Mouse (Mus musculus): ENCODE measurements at regions not wholly inside any gene's neighbourhood (a gene's known extent, or its start where the extent isn't known, plus 50 kb on each side); places are given as distances from the start of the nearest gene placed in this dataset.

- DNase-seq: no peak
Observed at GRCm38 (mm10) chr9:91818616-91819328, 374.0 kb upstream of the Plscr5 start.

GRCm38 (mm10) chr9:91803372-91803961 is 389.3 kb upstream of the Plscr5 start:
- DNase-seq: no peak

DNA sequence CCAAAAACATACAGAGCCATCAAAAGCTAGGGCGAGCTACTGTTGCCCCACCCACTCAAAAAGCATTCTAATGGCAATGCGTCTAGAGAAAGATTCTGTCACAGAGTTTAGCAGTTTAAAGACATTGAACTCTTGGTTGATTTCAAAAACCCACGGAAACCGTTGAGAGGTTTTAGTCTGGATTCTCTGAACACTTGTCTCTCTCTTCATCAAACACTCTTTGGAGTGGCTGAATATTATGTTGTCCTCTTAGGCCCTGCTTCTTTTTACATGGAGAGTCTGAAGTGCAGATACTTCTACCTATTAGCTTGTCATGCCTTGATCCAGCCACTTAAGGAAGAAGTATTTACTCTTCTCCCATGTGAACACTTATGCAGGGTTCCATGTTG is 393.9 kb upstream of the Plscr5 start:
- no peak for DNase-seq

DNA sequence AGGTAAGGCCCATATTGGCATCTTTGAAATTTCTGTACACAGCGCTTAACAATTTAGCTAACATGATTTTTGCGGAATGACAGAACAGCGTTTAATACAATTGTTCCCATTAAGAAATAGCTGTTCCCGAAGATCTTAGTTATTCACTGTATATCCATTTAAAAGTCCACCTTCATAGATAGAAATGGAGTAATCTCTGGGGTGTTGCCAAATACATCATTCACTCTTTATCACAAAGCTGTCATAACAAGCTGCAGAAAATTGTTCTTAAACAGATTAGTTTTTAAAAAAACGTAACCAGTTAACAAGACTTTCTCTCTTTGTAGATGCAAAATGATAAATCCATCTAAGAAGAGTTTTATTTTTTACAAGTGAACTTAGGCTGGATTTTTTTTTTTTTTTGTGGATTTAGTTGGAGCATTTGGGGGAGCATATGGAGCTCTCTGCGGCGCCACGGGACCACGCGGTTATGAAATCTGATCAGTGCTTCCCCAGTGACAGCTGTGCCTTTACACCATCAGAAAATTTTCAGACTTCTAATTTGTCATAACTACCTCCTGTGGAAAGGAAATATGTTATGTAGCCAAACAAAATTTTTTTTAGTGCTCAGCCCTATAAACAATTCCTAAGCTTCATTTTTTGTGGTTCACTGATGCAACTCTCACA is 394.4 kb upstream of the Plscr5 start:
- no peak for DNase-seq

DNA sequence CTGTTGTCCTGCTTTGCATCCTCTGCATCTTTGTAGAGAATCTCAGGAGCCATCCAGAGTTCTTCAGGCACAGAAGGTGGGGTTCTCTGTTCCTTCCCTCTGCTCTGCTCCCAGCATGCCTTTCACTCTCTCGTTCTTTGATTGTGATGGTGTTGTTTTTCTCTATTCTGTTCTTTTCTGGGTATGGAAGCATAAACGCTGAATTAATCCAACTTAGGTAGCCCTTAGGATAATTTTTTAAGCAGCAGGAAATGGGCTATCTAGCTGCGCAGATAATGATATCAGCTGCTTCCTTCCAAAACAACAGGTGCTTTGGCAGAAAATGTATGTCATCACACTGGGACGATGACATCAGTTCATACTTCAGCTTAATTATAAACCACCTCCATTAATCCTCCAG is 395.8 kb upstream of the Plscr5 start:
- no peak for DNase-seq

GRCm38 (mm10) chr9:91752935-91753334 is 387.3 kb upstream of the Zic1 start:
- DNase-seq: no peak

DNA sequence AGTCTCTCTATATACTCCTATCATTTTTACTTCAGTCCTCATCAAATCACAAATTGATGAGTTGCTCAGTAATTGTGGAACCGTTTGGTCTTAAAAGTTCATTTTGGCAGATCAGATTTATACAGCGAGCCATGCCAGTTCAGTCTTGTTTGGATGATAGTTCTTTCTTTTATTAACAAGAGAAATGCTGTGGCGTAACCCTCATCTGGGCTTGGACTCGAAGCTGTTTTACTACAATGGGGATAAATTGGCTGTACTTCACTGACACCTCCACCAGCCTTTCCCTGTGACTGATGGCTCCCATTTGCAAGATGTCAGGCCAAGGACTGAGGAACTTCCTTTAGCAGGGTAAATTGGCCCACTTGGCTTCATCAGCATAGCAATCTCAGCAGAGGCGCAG is 345.5 kb upstream of the Zic1 start:
- no peak for DNase-seq

DNA sequence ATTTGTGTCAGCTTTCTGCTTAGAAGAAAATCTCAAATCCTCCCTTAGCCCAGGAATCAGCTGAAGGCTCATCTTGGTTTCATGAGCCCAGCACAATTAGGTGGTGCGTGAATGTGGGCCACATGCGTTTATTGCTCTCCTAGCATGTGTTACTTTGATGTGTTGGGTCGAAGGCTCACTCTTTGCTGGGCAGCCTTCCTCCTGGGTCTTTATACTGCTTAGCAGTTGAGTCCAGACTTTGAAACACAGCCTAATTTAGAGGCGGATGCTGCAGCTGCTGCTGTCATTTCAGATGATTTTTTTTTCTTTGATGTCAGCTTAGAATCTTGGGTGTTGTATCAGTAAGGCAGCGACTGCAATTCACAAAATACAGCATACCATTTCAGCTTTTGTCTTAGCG is 315.2 kb upstream of the Zic1 start:
- DNase-seq: no peak

DNA sequence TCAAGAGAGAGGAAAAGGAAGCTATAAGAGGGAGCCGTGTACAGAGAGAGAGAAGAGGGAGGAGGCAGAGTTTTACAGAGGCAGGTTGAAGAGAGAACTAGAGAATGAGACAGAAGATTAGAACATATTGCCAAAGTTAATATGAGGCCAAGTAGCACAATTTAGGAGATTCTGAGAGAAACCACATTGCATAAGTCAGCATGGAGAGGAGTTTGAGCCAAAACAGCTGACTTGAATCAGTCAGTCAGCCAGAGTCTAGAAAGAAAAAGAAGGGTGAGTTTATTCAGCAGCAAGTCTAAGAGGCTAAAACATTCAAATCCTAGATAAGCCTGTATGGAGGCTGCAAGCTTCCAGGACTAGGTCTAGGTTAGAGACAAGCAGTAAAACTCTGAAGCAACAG is 301.1 kb upstream of the Zic1 start:
- no peak for DNase-seq

- DNase-seq: no peak
Observed at GRCm38 (mm10) chr9:91660089-91660488, 294.5 kb upstream of the Zic1 start.

DNA sequence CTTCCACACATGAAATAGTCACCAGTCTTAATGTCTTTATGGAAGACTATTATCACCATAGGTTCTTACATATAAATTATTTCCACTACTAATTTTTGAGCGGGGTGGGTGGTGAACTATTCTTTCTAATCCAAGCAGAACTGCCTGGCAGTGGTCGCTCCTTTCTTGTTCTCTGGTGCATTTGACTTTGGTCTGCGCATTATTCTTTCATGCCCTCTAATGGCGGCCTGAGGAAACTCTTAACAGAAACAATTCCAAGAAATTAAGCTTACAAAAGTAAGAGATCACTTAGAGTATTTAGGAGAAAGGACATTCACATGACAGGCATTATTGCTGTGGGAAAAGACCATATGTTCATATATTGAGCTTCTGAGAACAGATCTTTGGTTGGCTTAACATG is 288.5 kb upstream of the Zic1 start:
- DNase-seq: no peak

- DNase-seq: no peak
Observed at GRCm38 (mm10) chr9:91652384-91653100, 286.9 kb upstream of the Zic1 start.

DNA sequence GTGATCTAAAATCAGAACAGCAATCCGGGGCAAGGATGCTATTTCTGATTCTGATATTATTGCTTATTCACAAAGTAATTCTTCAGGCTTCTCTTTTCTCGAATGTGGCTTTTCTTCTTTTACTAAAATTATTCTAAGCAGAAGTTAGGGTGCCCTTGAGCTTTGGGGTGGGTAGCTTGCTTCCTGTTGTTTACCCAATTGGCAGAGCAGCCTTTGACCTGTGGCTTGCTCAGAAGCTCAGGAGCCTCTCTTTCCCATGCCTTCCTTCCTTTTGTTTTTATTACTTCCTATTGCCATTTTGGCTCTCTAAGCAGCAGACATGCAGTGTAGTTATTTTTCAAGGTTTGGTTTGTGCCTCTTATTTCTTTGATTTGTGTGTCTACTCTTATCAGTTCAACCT is 244.8 kb upstream of the Zic1 start:
- DNase-seq: no peak

- no peak for DNase-seq
Observed at GRCm38 (mm10) chr9:91609457-91610166, 244.0 kb upstream of the Zic1 start.

DNA sequence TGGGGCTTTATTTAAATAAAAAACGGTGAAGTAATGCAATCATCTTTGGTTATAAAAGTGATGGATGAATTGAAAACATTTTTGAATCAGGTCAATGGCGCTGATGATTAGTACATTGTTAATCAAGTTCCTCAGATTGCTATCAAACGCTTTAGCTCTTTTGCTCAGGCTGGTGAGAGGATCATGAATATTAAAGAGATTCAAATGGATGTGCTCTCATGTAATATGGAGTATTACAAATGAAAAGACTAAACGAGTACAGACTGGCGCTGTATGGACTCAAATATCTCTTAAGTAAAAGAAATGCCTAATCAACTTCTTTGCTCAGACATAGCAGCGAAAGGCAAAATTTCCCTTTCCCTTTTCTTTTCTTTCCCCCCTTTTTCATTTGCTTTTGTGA is 236.1 kb upstream of the Zic1 start:
- no peak for DNase-seq

DNA sequence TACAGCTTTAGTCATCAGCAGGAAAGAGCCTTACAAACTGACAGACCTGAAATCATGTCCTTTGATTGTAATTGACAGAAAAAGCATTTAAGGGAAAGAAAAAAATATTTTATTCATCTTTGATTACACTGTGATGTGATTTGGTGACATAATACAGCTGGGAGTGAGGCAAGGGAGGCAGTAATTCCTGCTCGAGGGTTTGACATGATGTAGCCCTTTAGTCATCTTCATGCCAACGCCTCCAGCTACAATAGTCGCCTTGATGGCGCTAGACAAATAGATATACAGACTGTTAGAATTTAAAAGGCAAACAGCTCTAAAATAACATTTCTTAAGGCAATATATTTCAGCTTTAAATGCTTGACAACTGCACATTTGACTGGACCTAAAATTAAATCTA is 226.3 kb upstream of the Zic1 start:
- DNase-seq: no peak

DNA sequence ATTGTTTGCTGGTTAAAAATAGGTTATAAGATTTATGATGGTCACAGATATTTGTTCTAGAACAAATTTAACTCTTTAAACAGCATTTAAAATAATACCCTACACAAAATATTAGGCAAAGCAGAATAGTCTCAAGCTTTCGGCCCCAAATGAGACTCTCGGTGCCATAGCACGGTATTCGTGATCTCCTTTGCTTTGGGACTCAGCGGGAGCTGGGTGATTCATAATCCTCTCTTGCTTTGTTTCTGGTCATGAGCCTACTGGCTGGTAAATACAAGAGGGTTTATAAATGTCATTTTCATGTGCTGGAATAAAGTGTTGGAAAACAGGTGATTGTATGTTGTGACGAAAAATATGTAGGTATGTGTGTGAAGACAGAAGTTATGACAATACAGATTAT is 223.1 kb upstream of the Zic1 start:
- DNase-seq: no peak

GRCm38 (mm10) chr9:91587861-91588260 is 222.3 kb upstream of the Zic1 start:
- DNase-seq: no peak

DNA sequence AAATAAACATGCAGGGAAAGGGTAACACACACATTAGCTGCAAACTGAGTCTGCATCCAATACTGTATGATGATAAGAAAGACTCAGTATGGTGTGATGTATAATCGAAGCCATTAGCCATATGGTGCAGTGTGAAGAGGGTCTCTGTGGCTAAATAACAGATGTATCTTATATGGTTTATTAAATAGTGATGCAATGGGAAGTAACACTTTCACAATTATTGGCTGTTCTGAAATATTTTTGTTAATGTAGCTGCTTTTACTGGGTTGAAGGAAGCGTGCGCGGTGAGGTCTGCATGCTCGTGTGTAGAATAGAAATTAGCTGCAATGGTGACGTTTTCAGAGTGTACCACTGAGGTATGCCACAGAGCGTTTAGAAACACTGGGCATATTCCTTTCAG is 221.7 kb upstream of the Zic1 start:
- no peak for DNase-seq

DNA sequence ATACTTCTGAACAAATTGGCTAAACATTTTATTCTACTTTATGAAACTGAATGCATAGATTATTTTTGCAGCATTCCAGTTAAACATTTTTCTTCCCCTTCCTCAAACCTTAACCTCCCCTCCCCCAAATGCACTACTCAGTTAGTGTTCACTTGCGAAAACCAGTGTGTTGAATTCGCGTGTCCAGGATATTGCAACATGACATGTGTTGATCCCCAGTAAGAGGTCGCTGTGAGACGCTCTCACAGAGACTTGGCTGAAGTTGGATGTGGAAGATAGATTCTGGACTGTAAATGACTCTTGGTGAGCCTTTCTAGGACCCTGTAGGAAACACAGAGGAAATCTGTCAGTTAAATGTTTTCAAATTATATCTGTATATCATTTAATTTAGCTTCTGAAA is 221.0 kb upstream of the Zic1 start:
- DNase-seq: no peak

GRCm38 (mm10) chr9:91574156-91574555 is 208.5 kb upstream of the Zic1 start:
- no peak for DNase-seq

DNA sequence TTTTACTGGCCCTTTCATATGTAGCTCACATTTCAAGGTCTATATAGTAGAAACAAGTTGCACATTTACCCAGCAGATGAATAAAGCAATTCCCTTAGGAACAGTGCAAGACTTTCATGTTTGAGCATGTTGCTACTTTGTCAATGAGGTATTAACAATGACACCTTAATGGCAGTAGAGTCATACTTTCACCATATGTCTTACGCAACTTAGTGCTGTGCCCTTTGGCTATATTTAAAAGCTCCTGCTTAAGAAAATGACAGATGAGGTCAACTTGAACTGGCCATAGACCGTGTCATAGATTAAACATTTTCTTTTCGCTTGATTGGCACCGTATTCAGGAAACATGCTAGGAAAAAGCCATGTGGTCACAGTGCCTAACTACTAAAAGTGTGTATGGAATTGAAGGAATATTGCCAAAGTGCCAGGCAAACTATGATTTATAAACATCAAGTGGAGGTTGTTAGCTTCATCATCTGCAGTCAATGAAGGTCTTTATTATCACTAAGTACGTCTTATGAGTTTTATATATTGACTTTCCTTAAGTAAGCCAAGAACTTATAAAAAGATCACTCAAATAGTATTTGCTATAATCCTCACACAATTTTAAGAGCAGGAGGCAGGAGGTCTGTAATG is 200.5 kb upstream of the Zic1 start:
- DNase-seq: no peak

DNA sequence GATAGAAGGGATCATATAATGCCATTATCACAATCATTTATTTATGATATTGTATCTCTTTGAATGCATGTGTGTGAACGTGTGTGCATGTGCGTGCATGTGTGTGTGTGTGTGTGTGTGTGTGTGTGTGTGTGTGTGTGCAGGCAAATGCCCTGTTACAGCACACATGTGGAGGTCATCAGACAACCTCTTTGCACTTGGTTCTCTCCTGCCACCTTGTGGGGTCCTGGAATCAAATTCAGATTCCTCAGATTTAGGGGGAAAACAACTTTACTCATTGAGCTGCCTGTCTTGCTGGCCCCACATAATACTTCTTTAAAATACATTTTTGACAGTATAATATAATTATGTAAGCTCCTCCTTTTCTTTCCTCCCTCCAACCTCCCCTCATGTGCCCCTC is 195.7 kb upstream of the Zic1 start:
- DNase-seq: no peak
